Mouse (Mus musculus) cerebellum, postnatal 25 days (tissue): ENCODE results near the gene Me1.
"Not testable (repeated sequence)": the region's sequence is repeated elsewhere in the genome, so short reads cannot be mapped to it uniquely, and the experiment has no call there.

Source experiments
- DNase-seq, 2 experiments: peaks; one replicate each; pipeline ENCODE4 v3.0.0; 2021; ENCODE audit warnings: mixed read lengths in 2 of 2

Me1 gene

DNA sequence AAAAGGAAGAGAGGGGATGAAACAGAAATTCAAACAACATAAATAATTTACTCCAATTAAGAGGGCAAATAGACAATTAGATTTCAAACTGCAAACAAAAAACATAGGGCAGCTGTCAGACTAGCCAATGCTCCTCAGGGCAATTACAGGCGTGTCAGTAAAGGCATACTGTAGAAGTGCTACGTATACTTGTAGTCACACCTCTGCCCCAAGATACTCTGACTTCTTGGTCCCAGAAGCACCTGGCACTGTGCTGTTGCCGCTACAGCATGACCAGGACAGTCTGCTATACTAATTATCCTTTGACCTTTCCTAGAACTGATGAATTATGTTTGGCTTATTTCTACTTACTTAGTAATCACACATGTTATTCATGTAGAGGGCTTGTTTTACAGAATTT is 44.5 kb downstream of the Me1 start:
- no peak for DNase-seq

DNA sequence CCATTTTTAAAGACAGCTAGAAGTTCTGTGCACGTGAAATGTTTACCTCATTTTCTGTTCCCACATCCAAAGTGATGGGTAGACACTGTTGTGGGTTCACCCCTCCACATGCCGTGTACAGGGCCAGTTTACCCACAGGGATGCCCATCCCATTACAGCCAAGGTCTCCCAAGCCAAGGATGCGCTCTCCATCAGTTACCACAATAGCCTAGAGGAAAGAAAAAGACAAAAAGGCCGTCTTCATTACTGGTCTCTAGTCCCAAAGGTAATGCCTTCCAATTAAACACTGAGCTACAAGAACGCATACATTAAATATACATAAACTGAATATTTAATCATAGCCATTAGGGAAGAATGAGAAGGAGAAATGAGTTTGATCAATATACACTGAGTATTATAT is 44.9 kb downstream of the Me1 start:
- DNase-seq: no peak

- no peak for DNase-seq
Measured at GRCm38 (mm10) chr9:86647931-86648550, 47.7 kb downstream of the Me1 start.

DNA sequence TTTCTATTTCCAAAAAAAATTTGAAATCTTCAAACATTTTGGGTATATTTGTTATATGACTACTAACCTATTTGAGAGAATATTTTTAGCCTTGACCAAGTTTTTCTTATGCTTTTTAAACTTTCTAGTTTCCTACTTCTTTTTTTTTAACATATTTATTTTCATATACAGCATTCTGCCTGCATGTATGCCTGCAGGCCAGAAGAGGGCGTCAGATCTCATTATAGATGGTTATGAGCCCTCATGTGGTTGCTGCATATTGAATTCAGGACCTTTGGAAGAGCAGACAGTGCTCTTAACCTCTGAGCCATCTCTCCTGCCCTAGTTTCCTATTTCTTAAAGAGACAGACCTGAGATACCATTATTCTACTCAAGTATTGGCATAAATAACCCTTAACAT is 48.9 kb downstream of the Me1 start:
- DNase-seq: no peak

- DNase-seq: no peak
Measured at GRCm38 (mm10) chr9:86643497-86643896, 52.3 kb downstream of the Me1 start.

- DNase-seq: no peak
Measured at GRCm38 (mm10) chr9:86638771-86639170, 57.0 kb downstream of the Me1 start.

DNA sequence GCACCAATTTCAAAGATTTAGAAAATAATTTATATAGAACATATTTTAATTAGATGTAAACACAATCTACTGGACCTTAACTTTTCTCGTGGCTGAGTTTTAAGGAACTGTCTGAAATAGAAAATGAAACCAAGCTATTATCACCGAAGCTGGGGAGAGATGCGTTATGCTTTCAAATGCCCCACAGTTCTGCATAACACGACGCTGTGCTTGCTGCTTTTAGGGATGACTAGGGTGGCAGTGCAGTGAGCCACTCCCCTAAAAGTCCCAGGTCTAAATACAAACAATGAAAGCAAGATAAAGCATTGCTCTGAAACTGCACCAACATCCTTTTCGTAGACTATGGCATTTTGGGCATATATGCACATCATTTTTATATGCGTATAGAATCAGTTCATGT is 64.6 kb downstream of the Me1 start:
- no peak for DNase-seq

- DNase-seq: no peak
Measured at GRCm38 (mm10) chr9:86630352-86630931, 65.3 kb downstream of the Me1 start.

DNA sequence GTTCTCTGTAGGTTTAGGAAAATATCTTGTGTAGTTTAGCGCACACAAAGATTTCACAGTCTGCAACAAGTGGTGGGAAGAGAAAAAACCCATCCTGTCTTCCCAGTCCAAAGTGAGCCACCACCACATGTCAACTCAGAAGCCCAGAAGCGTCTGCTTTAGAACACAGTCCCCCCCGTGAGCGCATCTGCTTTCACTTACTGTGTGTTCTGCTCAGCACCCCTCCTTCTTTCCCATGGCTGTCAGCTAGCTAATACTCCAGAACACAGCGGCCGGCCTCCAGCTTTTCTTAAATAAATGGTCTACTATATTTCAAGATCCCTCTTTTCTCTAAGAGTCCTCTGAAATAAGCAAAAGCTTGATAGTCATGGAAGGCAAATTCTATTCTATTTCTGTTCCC is 66.4 kb downstream of the Me1 start:
- DNase-seq: no peak

DNA sequence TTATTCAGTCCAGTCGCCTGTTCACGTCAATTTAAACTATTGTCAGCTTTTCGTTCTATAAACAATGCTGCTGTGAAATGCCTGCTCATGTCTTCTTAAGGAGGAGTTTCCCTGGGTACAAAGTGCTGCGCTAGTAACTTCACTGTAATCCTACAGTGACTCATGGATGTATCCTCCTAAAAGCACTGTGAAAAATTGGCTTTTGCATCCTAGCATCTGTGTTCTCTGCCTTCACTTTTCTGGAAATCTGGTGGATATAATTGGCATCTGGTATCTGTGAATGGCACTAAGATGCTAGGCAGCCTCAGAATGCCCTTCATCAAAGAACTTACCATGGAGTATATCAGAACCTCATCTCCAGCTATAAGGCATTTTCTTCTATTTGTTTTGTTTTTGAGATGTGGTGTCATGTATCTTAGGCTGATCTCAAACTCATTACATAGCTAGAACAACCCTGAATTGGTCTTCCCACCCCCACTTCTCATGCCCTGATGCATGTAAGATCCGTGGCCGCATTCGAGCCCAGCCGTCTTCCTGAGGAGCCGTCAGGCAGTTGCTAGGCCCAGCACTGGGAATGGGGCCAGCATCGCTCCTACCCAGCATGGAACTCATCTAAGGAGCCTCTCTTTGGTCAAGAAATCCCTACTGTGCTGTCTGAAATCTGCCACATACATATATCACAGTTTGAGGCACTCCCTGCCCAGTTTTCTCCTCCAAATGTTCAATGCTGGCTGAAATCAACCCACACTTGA is 67.8 kb downstream of the Me1 start:
- DNase-seq: peak; percentile 19 to 46

GRCm38 (mm10) chr9:86626906-86627305 is 68.8 kb downstream of the Me1 start:
- DNase-seq: no peak

DNA sequence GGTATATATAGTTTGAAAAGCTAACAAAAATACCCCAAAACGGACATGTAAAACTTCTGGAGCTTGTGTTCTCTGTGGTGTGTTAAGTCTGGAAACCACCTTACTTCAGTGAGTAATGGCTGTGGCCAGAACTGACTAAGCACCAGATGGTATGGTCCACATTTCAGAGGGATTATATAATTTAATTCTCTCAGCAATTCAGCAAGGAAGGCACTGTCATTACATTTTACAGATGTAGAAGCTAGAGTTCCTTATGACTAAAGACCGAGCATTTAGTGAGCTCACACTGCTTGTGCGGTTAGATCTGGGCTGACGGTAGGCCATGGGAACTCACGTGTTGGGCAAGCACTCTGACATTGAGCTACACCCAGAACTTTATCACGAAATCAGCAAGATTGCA is 71.0 kb downstream of the Me1 start:
- DNase-seq: no peak

DNA sequence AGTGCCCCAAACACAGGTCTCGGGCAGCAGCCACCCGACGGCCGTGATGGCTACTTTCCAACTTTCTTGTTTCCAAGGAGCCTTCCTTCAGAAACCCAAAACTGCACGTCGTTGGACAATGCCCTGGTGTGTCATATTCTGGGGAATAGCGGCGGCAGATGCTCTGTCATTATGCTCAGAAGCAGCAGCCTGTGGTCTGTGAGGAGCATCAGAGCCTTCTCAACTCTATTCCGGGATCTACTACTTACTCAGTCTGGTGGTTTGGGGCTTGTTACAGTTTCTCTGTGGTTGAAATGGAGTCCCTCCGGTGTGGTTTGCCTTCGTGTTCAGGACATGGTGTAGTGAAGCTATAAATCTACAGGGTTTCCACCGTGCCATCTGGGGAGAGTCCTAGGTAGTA is 71.7 kb downstream of the Me1 start:
- DNase-seq: peak in 1 of 2 experiments; percentile 7

- no peak for DNase-seq
Measured at GRCm38 (mm10) chr9:86622062-86622461, 73.7 kb downstream of the Me1 start.

DNA sequence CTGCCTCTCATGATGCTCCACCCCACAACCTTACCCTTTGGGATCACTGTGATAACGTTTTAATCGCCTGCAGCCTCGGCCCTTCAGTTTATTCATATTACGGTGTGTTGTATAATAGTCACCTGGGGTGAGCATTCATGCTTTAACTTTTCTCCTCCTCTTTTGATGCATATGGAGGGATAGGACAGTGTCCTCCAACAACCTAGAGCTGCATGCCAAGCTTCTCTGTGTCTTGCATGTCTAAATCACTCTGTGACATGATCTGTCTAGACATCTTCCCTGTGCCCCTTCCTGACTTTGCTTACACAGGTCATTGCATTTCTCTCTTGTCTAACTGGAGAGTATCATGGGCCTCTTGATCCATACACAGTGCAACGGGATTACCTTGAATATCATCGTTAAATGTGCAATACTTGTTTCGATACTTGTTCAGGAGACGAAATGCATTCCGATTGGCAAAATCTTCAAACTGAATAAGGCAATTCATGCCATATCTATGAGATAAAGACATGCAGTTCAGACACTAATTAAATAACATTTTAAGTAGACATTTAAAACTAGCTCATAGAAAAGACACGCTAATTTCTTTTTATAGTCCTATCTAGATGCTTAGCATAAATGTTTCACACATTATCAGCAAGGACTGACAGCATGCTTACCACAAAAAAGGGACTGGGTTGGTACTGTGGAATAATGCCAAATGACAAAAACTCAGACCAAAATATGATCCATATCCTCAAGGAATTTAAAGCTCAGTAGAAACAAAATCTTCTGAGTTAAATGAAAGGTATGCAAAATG is 76.2 kb downstream of the Me1 start:
- DNase-seq: no peak

DNA sequence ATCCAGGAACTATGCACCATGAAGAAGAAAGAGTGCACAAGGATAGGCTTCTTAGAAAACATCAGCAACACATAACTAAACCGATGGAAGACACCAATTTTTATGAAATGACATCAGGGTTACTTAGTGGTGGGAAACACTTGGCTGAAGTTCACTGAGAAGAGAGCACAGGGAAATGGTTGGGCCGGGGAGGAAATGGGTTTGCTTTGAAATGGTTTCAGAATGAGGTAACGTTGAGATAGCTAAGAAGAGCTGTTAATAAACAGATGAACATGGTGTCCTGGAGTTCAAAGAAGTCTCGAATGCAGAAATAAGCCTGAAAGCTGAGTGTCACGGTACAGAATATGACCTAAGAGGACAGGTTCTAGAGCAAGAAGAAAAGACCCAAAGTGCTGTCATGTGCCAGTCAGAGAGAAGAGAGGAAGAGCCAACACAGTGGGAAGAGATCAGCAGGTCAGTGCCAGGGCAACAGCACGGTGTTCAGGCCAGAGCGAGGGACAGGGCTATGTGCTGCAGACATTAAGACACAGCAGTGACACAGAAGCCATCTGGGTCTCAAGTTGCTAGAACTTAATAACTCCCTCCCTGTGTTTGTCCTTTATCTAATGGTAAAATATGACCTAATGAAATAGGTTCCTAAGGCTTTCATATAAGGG is 77.8 kb downstream of the Me1 start:
- DNase-seq: no peak

- DNase-seq: no peak
Measured at GRCm38 (mm10) chr9:86615765-86616164, 80.0 kb downstream of the Me1 start.

DNA sequence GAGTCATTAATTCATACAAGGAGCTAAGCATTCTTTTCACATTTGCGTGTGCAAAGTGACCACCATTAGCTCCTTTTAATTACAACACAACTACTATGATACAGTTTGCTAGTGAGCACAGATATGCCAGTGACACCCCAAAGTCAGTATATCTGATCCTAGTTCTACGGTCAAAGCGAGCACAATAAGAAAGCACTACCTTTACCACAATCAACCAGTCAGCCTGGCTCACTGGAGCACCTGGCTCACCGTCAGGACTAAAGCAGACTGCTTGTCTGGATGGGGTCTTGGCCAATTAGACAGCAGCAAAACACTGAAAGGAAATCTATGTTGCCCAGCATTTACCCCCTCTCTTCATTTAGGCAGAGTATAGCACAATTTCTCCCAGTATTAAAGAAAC is 83.7 kb downstream of the Me1 start:
- DNase-seq: no peak

- no peak for DNase-seq
Measured at GRCm38 (mm10) chr9:86605776-86606175, 90.0 kb downstream of the Me1 start.

DNA sequence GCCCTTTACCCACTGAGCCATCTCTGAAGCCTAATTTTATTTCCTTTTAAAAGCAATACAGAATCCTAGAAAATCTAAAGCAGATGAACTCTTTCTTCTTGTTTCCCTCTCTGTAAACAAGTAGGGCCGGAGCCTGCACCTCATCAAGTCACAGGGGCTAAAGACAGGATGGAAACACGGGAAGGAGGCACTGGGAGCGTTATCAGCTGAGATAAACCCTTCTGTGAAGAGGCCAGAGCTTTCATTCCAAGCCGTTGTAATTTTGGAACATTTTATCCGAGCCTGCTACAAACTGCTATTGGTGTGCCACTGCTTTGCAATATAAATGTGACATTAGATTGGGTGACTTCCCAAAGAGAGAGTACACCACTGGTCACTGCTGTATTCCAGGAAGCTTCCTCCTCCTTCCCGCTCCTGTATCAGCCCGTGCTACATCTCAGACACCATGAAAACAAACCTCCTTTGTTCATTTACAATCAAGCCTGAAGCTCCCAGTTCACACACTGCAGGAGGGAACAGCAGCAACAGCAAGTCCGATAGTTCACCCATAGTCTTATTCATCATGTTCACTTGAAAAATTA is 95.9 kb downstream of the Me1 start:
- no peak for DNase-seq

DNA sequence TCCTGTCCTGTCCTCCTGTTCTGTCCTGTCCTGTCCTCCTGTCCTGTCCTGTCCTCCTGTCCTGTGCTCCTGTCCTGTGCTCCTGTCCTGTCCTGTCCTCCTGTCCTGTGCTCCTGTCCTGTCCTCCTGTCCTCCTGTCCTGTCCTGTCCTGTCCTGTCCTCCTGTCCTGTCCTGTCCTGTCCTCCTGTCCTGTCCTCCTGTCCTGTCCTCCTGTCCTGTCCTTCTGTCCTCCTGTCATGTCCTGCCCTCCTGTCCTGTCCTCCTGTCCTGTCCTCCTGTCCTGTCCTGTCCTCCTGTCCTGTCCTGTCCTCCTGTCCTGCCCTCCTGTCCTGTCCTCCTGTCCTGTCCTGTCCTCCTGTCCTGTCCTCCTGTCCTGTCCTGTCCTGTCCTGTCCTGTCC is 98.8 kb downstream of the Me1 start:
- DNase-seq: not testable (repeated sequence)

GRCm38 (mm10) chr9:86594357-86594767 is 101.4 kb downstream of the Me1 start:
- not testable (repeated sequence) for DNase-seq
